Mouse (Mus musculus): ENCODE results near the gene Fam131b. TPM values are rescaled to one million over a fixed set of nuclear protein-coding genes. Genes with fewer than 3 reads are reported as not detected.

Fam131b gene
- polyA plus RNA-seq, 1 experiment from 2014 or later: 0.43 TPM

DNA sequence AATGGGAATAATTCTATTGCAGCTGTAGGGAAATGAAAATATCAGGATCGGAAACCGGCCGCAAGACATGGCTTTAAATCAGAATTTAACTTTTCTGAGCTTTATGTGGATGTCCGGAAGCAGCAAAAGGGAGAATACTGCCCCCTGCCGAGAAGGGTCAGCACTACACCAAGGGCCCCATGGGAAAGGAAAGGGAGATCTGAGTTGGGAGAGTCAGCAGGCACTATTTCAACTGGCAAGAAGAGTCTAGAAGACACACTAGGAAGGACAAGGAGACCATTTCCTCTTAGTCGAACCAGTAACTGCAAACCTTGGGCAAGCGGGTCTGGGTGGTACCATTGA lies 796 bp upstream of the Fam131b start:
- Histone ChIP-seq H3K36me3 (ENCODE audit: control insufficient read depth, insufficient read depth, low read length) (no peaks in the 10 kb centered on the region), H3K4me1 (ENCODE audit: control insufficient read depth, insufficient read depth, low read length) (0 out of 2 replicates have a peak, but pooled peaks cover 4% of the 10 kb centered on the region), H3K4me3 (ENCODE audit: low read depth, low read length) (peak overlapping the region; percentile 62), H3K9ac (ENCODE audit: low read depth, low read length) (no peak overlapping the region), H3K4me2 (ENCODE audit: low read depth, low read length) (peak overlapping the region; percentile 79), H3K9me3 (ENCODE audit: control insufficient read depth, low read length) (no peaks in the 10 kb centered on the region), H3K27me3 (replicated peaks; ENCODE audit: control insufficient read depth, insufficient read depth, low read length) (peaks cover 22% of the 10 kb centered on the region), H3K27ac (replicated peaks; ENCODE audit: low read depth, low read length) (no peak overlapping the region)
- WGBS: 4% methylated on average over 7 of the region's 7 CpGs
- DNase-seq (ENCODE audit: low spot score) (peak; percentile 36), ATAC-seq (ENCODE audit: low read depth) (no peak)

DNA sequence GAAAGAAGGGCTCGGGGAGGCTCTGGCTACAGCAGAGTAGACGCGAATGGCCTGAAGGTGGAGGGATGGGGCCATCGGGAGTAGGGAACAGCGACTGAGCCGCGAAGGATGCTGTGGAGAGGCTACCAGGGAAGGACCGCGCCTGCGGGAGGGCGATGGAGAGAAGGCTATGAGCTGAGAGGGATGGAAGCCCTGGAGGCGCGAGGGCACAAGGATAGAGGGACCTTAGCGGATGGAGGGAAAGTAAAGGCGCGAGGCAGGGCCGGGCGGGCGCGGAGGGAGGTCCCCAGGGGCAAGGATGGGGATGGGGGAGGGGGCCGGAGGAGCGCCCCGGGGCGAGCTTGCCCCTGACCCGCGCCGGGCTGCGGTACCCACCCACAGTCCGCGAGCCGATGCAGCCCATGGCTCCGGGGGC lies 369 bp downstream of the Fam131b start:
- no peaks in the 10 kb centered on the region for H3K9me3 ChIP-seq (ENCODE audit: control insufficient read depth, low read length)
- no peaks in the 10 kb centered on the region for H3K36me3 ChIP-seq (ENCODE audit: control insufficient read depth, insufficient read depth, low read length)
- peak overlapping the region; percentile 66 for H3K9ac ChIP-seq (ENCODE audit: low read depth, low read length)
- peak; percentile 58 for ATAC-seq (ENCODE audit: low read depth)
- H3K4me1 ChIP-seq (ENCODE audit: control insufficient read depth, insufficient read depth, low read length): 0 out of 2 replicates have a peak, but pooled peaks cover 4% of the 10 kb centered on the region
- peak overlapping the region; percentile 79 for H3K4me2 ChIP-seq (ENCODE audit: low read depth, low read length)
- peak overlapping the region; percentile 62 for H3K4me3 ChIP-seq (ENCODE audit: low read depth, low read length)
- H3K27ac ChIP-seq (replicated peaks; ENCODE audit: low read depth, low read length): no peak overlapping the region; the same call in 1 of the 2 replicates
- peak; percentile 10 for DNase-seq (ENCODE audit: low spot score)
- WGBS: 0% methylated on average over 15 of the region's 32 CpGs
- H3K27me3 ChIP-seq (replicated peaks; ENCODE audit: control insufficient read depth, insufficient read depth, low read length): peaks cover 22% of the 10 kb centered on the region

DNA sequence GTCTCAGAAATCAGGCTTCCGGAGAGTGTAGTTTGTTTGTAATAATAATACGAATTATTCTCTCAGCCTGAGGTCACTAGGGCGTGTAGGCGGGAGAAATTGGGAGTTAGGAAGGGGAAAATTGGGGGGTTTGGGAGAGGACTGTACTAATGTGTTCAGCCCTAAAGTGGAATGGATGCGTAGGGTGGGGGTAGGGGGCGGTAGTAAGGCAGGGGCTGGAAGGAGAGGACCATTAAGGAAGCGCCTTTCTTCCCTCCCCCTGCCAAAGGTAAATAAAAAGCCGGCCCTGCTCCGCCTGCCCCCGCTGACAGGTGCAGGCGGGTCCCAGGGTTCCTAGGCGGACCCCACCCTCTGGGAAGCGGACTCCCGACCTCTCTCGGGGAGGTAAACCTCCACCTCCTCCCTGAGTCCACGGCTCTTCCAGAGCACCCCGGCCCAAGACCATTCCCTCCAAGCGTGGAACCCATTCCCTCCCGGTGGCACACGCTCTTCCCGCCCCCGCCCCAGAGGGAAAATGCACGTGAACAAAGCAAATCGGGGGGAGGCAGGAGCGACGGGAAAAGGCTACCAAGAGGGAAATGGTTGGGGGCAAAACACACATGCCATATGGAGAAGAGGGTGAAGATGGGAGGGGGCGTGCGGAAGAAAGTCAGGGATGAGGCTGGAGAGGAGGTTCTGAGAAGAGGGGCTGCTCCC lies 924 bp downstream of the Fam131b start:
- no peak for DNase-seq (ENCODE audit: low spot score)
- H3K4me1 ChIP-seq (ENCODE audit: control insufficient read depth, insufficient read depth, low read length): 0 out of 2 replicates have a peak, but pooled peaks cover 4% of the 10 kb centered on the region
- H3K27ac ChIP-seq (replicated peaks; ENCODE audit: low read depth, low read length): no peak overlapping the region
- peak overlapping the region; percentile 79 for H3K4me2 ChIP-seq (ENCODE audit: low read depth, low read length)
- H3K9me3 ChIP-seq (ENCODE audit: control insufficient read depth, low read length): no peaks in the 10 kb centered on the region
- 2% methylated on average over 22 of the region's 28 CpGs for WGBS
- no peak; the same call in 1 of the 2 replicates for ATAC-seq (ENCODE audit: low read depth)
- no peaks in the 10 kb centered on the region for H3K36me3 ChIP-seq (ENCODE audit: control insufficient read depth, insufficient read depth, low read length)
- H3K27me3 ChIP-seq (replicated peaks; ENCODE audit: control insufficient read depth, insufficient read depth, low read length): peaks cover 22% of the 10 kb centered on the region
- peak overlapping the region; percentile 66 for H3K9ac ChIP-seq (ENCODE audit: low read depth, low read length)
- H3K4me3 ChIP-seq (ENCODE audit: low read depth, low read length): peak overlapping the region; percentile 62

DNA sequence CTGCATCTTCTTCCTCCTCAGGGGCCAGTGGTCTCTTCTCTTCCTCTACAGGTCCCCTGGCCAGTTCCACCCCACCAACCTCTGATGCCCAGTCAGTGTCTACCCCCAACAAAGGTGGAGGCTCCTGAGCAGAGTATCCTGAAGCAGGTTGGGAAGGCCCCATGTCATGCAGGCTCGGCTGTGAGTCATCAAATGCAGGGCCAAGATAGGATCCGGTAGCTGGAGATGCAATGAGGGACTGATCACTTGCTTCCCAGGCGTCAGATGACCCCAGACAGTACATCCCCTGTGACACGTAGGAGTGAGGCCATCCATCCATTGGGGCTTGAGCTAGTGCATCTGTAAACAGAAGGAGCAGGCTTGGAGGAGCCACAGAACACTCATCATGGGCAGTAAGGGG lies 6.2 kb downstream of the Fam131b start:
- Histone ChIP-seq H3K4me1 (ENCODE audit: control insufficient read depth, insufficient read depth, low read length) (no peaks in the 10 kb centered on the region), H3K27me3 (replicated peaks; ENCODE audit: control insufficient read depth, insufficient read depth, low read length) (peaks cover 11% of the 10 kb centered on the region), H3K9ac (ENCODE audit: low read depth, low read length) (no peak overlapping the region), H3K36me3 (ENCODE audit: control insufficient read depth, insufficient read depth, low read length) (no peaks in the 10 kb centered on the region), H3K4me2 (ENCODE audit: low read depth, low read length) (no peak overlapping the region), H3K9me3 (ENCODE audit: control insufficient read depth, low read length) (no peaks in the 10 kb centered on the region), H3K27ac (replicated peaks; ENCODE audit: low read depth, low read length) (no peak overlapping the region), H3K4me3 (ENCODE audit: low read depth, low read length) (no peak overlapping the region)
- DNase-seq (ENCODE audit: low spot score) (no peak), ATAC-seq (ENCODE audit: low read depth) (no peak)
- WGBS: 81% methylated on average over 4 of the region's 4 CpGs

DNA sequence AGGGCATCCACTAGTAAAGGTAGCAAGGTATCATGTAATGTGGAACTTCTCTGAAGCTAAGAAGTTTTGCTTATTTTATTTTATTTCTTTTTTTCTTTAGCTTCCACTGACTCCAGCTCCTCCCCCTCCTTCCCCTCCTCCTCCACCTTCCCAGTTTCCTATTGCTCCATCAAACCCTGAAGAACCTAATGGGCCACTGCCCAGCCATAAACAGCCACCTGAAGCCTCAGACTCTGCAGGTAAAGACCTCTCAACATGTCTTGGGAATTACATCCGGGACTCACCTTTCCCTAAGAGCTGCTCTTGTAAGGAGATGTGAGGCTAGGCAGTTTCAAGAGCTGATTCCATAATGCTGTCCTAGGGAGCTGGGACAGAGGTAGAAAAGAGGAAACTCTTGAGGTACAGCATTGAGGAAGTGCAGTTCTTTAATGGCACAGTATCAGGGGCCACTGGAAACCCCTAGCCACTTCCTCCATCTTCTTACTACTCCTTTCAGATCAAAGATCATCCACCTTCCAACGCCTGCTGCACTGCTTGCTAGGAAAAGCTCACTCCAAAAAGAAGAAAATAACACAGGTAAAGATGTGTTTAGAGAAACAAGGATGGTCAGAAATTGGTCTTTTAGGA lies 13.9 kb downstream of the Fam131b start:
- ATAC-seq (ENCODE audit: low read depth) (no peak), DNase-seq (ENCODE audit: low spot score) (no peak)
- no peaks in the 10 kb centered on the region for H3K36me3 ChIP-seq (ENCODE audit: control insufficient read depth, insufficient read depth, low read length)
- no peak overlapping the region for H3K27ac ChIP-seq (replicated peaks; ENCODE audit: low read depth, low read length)
- 84% methylated on average over 2 of the region's 2 CpGs for WGBS
- no peaks in the 10 kb centered on the region for H3K9me3 ChIP-seq (ENCODE audit: control insufficient read depth, low read length)
- no peaks in the 10 kb centered on the region for H3K4me1 ChIP-seq (ENCODE audit: control insufficient read depth, insufficient read depth, low read length)
- no peak overlapping the region for H3K9ac ChIP-seq (ENCODE audit: low read depth, low read length)
- H3K4me3 ChIP-seq (ENCODE audit: low read depth, low read length): no peak overlapping the region
- no peaks in the 10 kb centered on the region for H3K27me3 ChIP-seq (replicated peaks; ENCODE audit: control insufficient read depth, insufficient read depth, low read length)
- H3K4me2 ChIP-seq (ENCODE audit: low read depth, low read length): no peak overlapping the region

DNA sequence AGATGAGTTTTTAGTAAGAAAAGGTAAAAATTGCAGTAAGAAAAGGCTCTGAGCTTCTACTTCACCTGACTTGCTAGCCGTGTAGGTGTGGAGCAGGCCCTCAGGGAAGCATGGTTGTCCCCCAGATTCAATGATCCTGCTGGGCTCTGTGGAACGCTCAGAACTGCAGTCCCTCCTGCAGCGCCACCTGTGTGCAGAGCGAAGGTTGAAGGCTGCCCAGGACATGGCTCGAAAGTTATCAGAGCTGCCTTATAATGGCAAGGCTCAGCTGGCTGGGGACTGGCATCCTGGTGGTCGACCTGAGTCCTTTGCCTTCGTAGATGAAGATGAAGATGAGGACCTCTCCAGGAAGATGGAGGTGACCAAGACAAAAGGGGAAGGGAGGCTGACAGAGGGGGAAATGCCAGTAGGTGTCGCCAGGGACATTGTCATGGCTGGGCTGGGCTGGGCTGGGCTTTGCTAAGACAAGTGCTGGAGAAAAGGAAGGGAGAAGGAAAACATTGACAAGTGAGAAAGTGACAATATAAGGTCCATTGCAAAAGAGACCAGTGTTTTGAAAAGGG lies 14.5 kb downstream of the Fam131b start:
- H3K4me2 ChIP-seq (ENCODE audit: low read depth, low read length): no peak overlapping the region
- no peak overlapping the region for H3K4me3 ChIP-seq (ENCODE audit: low read depth, low read length)
- H3K4me1 ChIP-seq (ENCODE audit: control insufficient read depth, insufficient read depth, low read length): no peaks in the 10 kb centered on the region
- no peak overlapping the region for H3K9ac ChIP-seq (ENCODE audit: low read depth, low read length)
- H3K36me3 ChIP-seq (ENCODE audit: control insufficient read depth, insufficient read depth, low read length): no peaks in the 10 kb centered on the region
- H3K27me3 ChIP-seq (replicated peaks; ENCODE audit: control insufficient read depth, insufficient read depth, low read length): no peaks in the 10 kb centered on the region
- no peak for DNase-seq (ENCODE audit: low spot score)
- WGBS: 46% methylated on average over 8 of the region's 8 CpGs
- H3K9me3 ChIP-seq (ENCODE audit: control insufficient read depth, low read length): no peaks in the 10 kb centered on the region
- H3K27ac ChIP-seq (replicated peaks; ENCODE audit: low read depth, low read length): no peak overlapping the region
- no peak for ATAC-seq (ENCODE audit: low read depth)

DNA sequence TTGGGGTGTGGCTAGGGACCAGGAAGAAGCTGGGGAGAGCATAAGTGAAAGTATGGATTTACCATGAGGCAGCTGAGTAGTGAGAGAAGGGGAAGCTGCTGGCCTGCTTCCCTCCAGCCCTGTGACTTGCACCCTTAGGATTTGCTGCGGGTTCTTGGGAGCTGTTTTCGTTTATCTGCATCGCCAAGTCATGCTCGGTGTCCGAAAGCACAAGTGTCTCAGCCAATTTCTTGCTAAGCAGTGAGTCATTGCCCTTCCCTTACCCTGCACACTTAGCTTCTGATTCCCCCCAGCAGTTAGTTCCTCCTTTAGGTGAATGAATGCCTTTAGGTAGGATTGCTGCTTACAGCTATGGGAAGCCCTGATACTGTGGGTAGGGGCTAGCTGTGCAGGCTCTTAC lies 25.1 kb downstream of the Fam131b start:
- Histone ChIP-seq H3K9ac (ENCODE audit: low read depth, low read length) (no peak overlapping the region), H3K27ac (replicated peaks; ENCODE audit: low read depth, low read length) (no peak overlapping the region), H3K9me3 (ENCODE audit: control insufficient read depth, low read length) (no peaks in the 10 kb centered on the region), H3K36me3 (ENCODE audit: control insufficient read depth, insufficient read depth, low read length) (no peaks in the 10 kb centered on the region), H3K27me3 (replicated peaks; ENCODE audit: control insufficient read depth, insufficient read depth, low read length) (no peaks in the 10 kb centered on the region), H3K4me2 (ENCODE audit: low read depth, low read length) (no peak overlapping the region), H3K4me1 (ENCODE audit: control insufficient read depth, insufficient read depth, low read length) (no peaks in the 10 kb centered on the region), H3K4me3 (ENCODE audit: low read depth, low read length) (no peak overlapping the region)
- no peak for ATAC-seq (ENCODE audit: low read depth)
- WGBS: 77% methylated on average over 5 of the region's 5 CpGs
- DNase-seq (ENCODE audit: low spot score): no peak

DNA sequence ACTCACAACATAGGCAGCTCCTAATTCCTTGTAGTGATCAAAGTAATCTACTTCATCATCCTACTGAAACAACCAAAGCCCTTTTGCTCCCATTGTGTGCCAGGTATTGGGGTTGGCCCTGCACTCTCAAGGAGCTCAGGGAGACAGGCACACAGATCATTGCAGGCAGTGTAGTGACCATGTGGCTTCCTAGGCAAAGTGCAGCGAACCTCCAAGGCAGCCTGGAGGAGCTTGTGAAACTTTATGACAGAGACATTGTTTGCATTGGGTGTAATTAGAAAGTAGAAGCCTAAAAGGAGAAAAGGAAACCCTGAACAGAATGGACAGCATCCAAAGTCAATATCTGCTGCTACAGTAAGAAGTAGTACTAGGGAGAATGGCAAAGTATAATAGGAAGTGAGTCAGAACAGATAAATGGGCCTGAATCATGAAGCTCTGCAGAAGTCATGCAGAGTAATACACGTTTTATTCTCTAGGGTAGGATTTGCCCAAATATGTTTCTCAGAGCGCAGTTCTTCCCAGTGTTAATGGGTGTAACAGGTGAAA lies 28.8 kb downstream of the Fam131b start:
- no peak overlapping the region for H3K9ac ChIP-seq (ENCODE audit: low read depth, low read length)
- no peak overlapping the region for H3K4me3 ChIP-seq (ENCODE audit: low read depth, low read length)
- no peak for ATAC-seq (ENCODE audit: low read depth)
- no peak overlapping the region for H3K27ac ChIP-seq (replicated peaks; ENCODE audit: low read depth, low read length)
- H3K36me3 ChIP-seq (ENCODE audit: control insufficient read depth, insufficient read depth, low read length): no peaks in the 10 kb centered on the region
- H3K4me2 ChIP-seq (ENCODE audit: low read depth, low read length): no peak overlapping the region
- peak; percentile 7 for DNase-seq (ENCODE audit: low spot score)
- H3K4me1 ChIP-seq (ENCODE audit: control insufficient read depth, insufficient read depth, low read length): no peaks in the 10 kb centered on the region
- WGBS: 64% methylated on average over 3 of the region's 3 CpGs
- no peaks in the 10 kb centered on the region for H3K27me3 ChIP-seq (replicated peaks; ENCODE audit: control insufficient read depth, insufficient read depth, low read length)
- H3K9me3 ChIP-seq (ENCODE audit: control insufficient read depth, low read length): no peaks in the 10 kb centered on the region
